Mouse (Mus musculus): ENCODE data around the gene Spag5. TPM values are rescaled to one million over a fixed set of nuclear protein-coding genes. Genes with fewer than 3 reads are reported as not detected.

Spag5 gene
- total RNA-seq, 2 experiments from 2014 or later = 5.2 to 6.2 TPM

Other genes starting within 250 kb of the Spag5 start
- 10 to 100 TPM; 20.0 to 21.0 TPM for gene Eral1, start 221.1 kb upstream of the Spag5 start, total RNA-seq (2021)
- 10 to 100 TPM; 26.9 TPM for gene Fam222b, start 206.9 kb upstream of the Spag5 start, total RNA-seq (2021)
- 10 to 100 TPM; 74.4 to 79.6 TPM for gene Traf4, start 135.9 kb upstream of the Spag5 start, total RNA-seq (2021)
- gene Nek8, start 124.9 kb upstream of the Spag5 start, total RNA-seq (2021) = 1 to 10 TPM; 6.0 to 6.5 TPM
- gene Tlcd1, start 124.8 kb upstream of the Spag5 start, total RNA-seq (2021) = 10 to 100 TPM; 15.4 to 17.3 TPM
- 1,000 to 10,000 TPM; 1,093 to 1,122 TPM for gene Rpl23a, start 117.9 kb upstream of the Spag5 start, total RNA-seq (2021)
- 10 to 100 TPM; 53.4 to 55.9 TPM for gene Rab34, start 113.1 kb upstream of the Spag5 start, total RNA-seq (2021)
- gene Proca1, start 108.1 kb upstream of the Spag5 start, total RNA-seq (2021) = 1 to 10 TPM; 3.3 to 4.2 TPM
- 10 to 100 TPM; 50.2 to 58.7 TPM for gene Sdf2, start 55.8 kb upstream of the Spag5 start, total RNA-seq (2021)
- 10 to 100 TPM; 72.5 to 75.1 TPM for gene Supt6, start 55.5 kb upstream of the Spag5 start, total RNA-seq (2021)
- gene 2610507B11Rik, start 39.8 kb upstream of the Spag5 start, total RNA-seq (2021) = 100 to 1,000 TPM; 111 to 113 TPM
- 1 to 10 TPM in 1 of 2 experiments, under 1 TPM in 1; 0.72 to 1.1 TPM for gene BC030499, start 10.7 kb upstream of the Spag5 start, total RNA-seq (2021)
- gene Aldoc, start 21.4 kb downstream of the Spag5 start, total RNA-seq (2021) = 100 to 1,000 TPM; 109 to 113 TPM
- 10 to 100 TPM; 52.9 to 59.9 TPM for gene Pigs, start 26.9 kb downstream of the Spag5 start, total RNA-seq (2021)
- gene Unc119, start 42.0 kb downstream of the Spag5 start, total RNA-seq (2021) = 10 to 100 TPM; 51.8 to 57.5 TPM
- gene Foxn1, start 85.0 kb downstream of the Spag5 start, total RNA-seq (2021) = not detected
- not detected for gene Slc13a2, start 120.7 kb downstream of the Spag5 start, total RNA-seq (2021)
- gene Slc46a1, start 164.2 kb downstream of the Spag5 start, total RNA-seq (2021) = 10 to 100 TPM in 1 of 2 experiments, 1 to 10 TPM in 1; 7.6 to 11.8 TPM
- gene Sarm1, start 196.2 kb downstream of the Spag5 start, total RNA-seq (2021) = 10 to 100 TPM; 69.3 to 71.4 TPM
- 10 to 100 TPM; 60.0 to 67.3 TPM for gene Vtn, start 197.6 kb downstream of the Spag5 start, total RNA-seq (2021)
- under 1 TPM; 0.26 to 0.30 TPM for gene Sebox, start 201.9 kb downstream of the Spag5 start, total RNA-seq (2021)
- 10 to 100 TPM; 35.6 to 35.7 TPM for gene Tmem199, start 210.6 kb downstream of the Spag5 start, total RNA-seq (2021)
- 100 to 1,000 TPM; 113 to 118 TPM for gene Poldip2, start 210.7 kb downstream of the Spag5 start, total RNA-seq (2021)
- gene Tnfaip1, start 234.8 kb downstream of the Spag5 start, total RNA-seq (2021) = 10 to 100 TPM; 54.5 to 59.7 TPM
- gene Ift20, start 234.8 kb downstream of the Spag5 start, total RNA-seq (2021) = 10 to 100 TPM; 54.6 to 59.7 TPM
- gene Tmem97, start 249.2 kb downstream of the Spag5 start, total RNA-seq (2021) = 10 to 100 TPM; 26.5 to 31.1 TPM